Mouse (Mus musculus) lung, embryonic 14.5 days (tissue): ENCODE data around the gene Megf8. TPM values are rescaled to one million over a fixed set of nuclear protein-coding genes. Genes with fewer than 3 reads are reported as not detected.

Experiments used
- ATAC-seq: fragments of 200-750 bp; cut with Nextera tagmentation; 2 replicates; pipeline ENCODE4 v1.8.0; 2017; ENCODE audit warnings: mild to moderate bottlenecking, moderate TSS enrichment, moderate library complexity; ENCODE audit not compliant: insufficient read depth
- DNase-seq: peaks from one replicate; pipeline ENCODE4 v3.0.0-alpha.2; 2015
- H3K27ac ChIP-seq: fragments of 300-500 bp; sonication (generic); 2 replicates; pipeline ENCODE4 v1.5.1; 2014; ENCODE audit warnings: low read depth, mild to moderate bottlenecking, moderate library complexity
- H3K27me3 ChIP-seq: fragments of 300-500 bp; sonication (generic); 2 replicates; pipeline ENCODE4 v1.6.1; 2014; ENCODE audit warnings: low read length, control low read depth; ENCODE audit not compliant: insufficient read depth
- H3K36me3 ChIP-seq: fragments of 300-500 bp; sonication (generic); 2 replicates; pipeline ENCODE4 v1.6.1; 2014; ENCODE audit warnings: control low read depth; ENCODE audit not compliant: insufficient read depth
- H3K4me1 ChIP-seq: fragments of 300-500 bp; sonication (generic); 2 replicates; pipeline ENCODE4 v1.6.1; 2014; ENCODE audit warnings: antibody characterized with exemption, control low read depth; ENCODE audit not compliant: insufficient read depth
- H3K4me2 ChIP-seq: fragments of 300-500 bp; sonication (generic); 2 replicates; pipeline ENCODE4 v1.6.1; 2014; ENCODE audit warnings: mild to moderate bottlenecking
- H3K4me3 ChIP-seq: fragments of 300-500 bp; sonication (generic); 2 replicates; pipeline ENCODE4 v1.5.1; 2014; ENCODE audit warnings: low read depth, low read length
- H3K9ac ChIP-seq: fragments of 300-500 bp; sonication (generic); 2 replicates; pipeline ENCODE4 v1.6.1; 2014
- H3K9me3 ChIP-seq: fragments of 300-500 bp; sonication (generic); 2 replicates; pipeline ENCODE4 v1.6.1; 2016; ENCODE audit warnings: low read depth, low read length, control low read depth
- CTCF ChIP-seq: IDR thresholded peaks from 2 replicates; pipeline ENCODE4 v1.5.1; 2016; ENCODE audit warnings: antibody characterized with exemption, low read depth
- WGBS: fragments of 180-500 bp; shearing (Covaris S2); extraction: QIAGEN DNeasy Blood & Tissue Kit; methylation state at CpG from one replicate; pipeline ENCODE4 v1.1.7; 2014; 5-methylcytosine and 5-hydroxymethylcytosine counted together
- polyA plus RNA-seq: library from polyadenylated mRNA; unstranded; fragments of >200 nt; fragmentation: Nextera tagmentation; extraction: Ambion mirVana; gene quantifications from 2 replicates; pipeline ENCODE4 v1.2.1, GENCODE M21; 2014

The Megf8 gene
- polyA plus RNA-seq, 1 experiment from 2014 or later = 14.9 TPM

GRCm38 (mm10) chr7:25279861-25280791, 36.8 kb upstream of the Megf8 start:
- H3K27ac ChIP-seq = peak overlapping the region; percentile 99
- WGBS = 1% methylated on average over 6 of the region's 6 CpGs
- peak overlapping the region; percentile 71 for H3K9ac ChIP-seq
- H3K27me3 ChIP-seq = no peaks in the 10 kb centered on the region
- H3K4me2 ChIP-seq = peak overlapping the region; percentile 93
- H3K9me3 ChIP-seq = no peaks in the 10 kb centered on the region
- peak; percentile 11 for ATAC-seq
- peak; percentile 81 for DNase-seq
- H3K36me3 ChIP-seq = peaks cover 5% of the 10 kb centered on the region
- no peak for TF ChIP-seq CTCF
- H3K4me1 ChIP-seq = peaks cover 27% of the 10 kb centered on the region
- H3K4me3 ChIP-seq = peak overlapping the region; percentile 63

GRCm38 (mm10) chr7:25281166-25281733, 35.7 kb upstream of the Megf8 start:
- no peak for DNase-seq
- Histone ChIP-seq H3K9ac (peak overlapping the region; percentile 27; the same call in 1 of the 2 replicates), H3K27ac (peak overlapping the region; percentile 99), H3K4me3 (peak overlapping the region; percentile 76), H3K9me3 (no peaks in the 10 kb centered on the region), H3K4me2 (peak overlapping the region; percentile 93), H3K36me3 (peaks cover 16% of the 10 kb centered on the region), H3K27me3 (no peaks in the 10 kb centered on the region), H3K4me1 (peaks cover 27% of the 10 kb centered on the region)
- no peak; the same call in 1 of the 2 replicates for ATAC-seq
- no peak for TF ChIP-seq CTCF
- 10% methylated on average over 12 of the region's 12 CpGs for WGBS

GRCm38 (mm10) chr7:25281734-25282601, 35.0 kb upstream of the Megf8 start:
- WGBS = 1% methylated on average over 73 of the region's 108 CpGs

GRCm38 (mm10) chr7:25282731-25283211, 34.2 kb upstream of the Megf8 start:
- under 1% methylated on average over 31 of the region's 36 CpGs for WGBS
- Histone ChIP-seq H3K27ac (peak overlapping the region; percentile 99), H3K4me1 (peaks cover 27% of the 10 kb centered on the region), H3K27me3 (no peaks in the 10 kb centered on the region), H3K4me2 (peak overlapping the region; percentile 93), H3K36me3 (peaks cover 32% of the 10 kb centered on the region), H3K4me3 (peak overlapping the region; percentile 76), H3K9ac (peak overlapping the region; percentile 75), H3K9me3 (no peaks in the 10 kb centered on the region)
- peak; percentile 38 for TF ChIP-seq CTCF
- no peak for ATAC-seq
- peak; percentile 58 for DNase-seq

More at GRCm38 (mm10) chr7:25281734-25282601, 35.0 kb upstream of the Megf8 start:
- peak; percentile 74 for ATAC-seq
- Histone ChIP-seq H3K4me1 (peaks cover 27% of the 10 kb centered on the region), H3K9ac (peak overlapping the region; percentile 75), H3K36me3 (peaks cover 24% of the 10 kb centered on the region), H3K4me2 (peak overlapping the region; percentile 93), H3K27me3 (no peaks in the 10 kb centered on the region), H3K9me3 (no peaks in the 10 kb centered on the region), H3K27ac (peak overlapping the region; percentile 99), H3K4me3 (peak overlapping the region; percentile 76)
- DNase-seq = peak; percentile 97
- no peak for TF ChIP-seq CTCF

- ATAC-seq (no peak), DNase-seq (peak; percentile 40)
- H3K36me3 ChIP-seq = peaks cover 40% of the 10 kb centered on the region
- TF ChIP-seq CTCF = no peak
- H3K27ac ChIP-seq = peak overlapping the region; percentile 99
- H3K27me3 ChIP-seq = no peaks in the 10 kb centered on the region
- WGBS = 8% methylated on average over 5 of the region's 5 CpGs
- peak overlapping the region; percentile 75 for H3K9ac ChIP-seq
- H3K4me2 ChIP-seq = peak overlapping the region; percentile 93
- peak overlapping the region; percentile 76 for H3K4me3 ChIP-seq
- peaks cover 27% of the 10 kb centered on the region for H3K4me1 ChIP-seq
- H3K9me3 ChIP-seq = no peaks in the 10 kb centered on the region
Observed at GRCm38 (mm10) chr7:25283637-25284036, 33.3 kb upstream of the Megf8 start.

GRCm38 (mm10) chr7:25284171-25284570, 32.8 kb upstream of the Megf8 start:
- ATAC-seq = no peak
- Histone ChIP-seq H3K4me2 (peak overlapping the region; percentile 93), H3K4me1 (peaks cover 27% of the 10 kb centered on the region), H3K9ac (peak overlapping the region; percentile 75), H3K9me3 (no peaks in the 10 kb centered on the region), H3K27me3 (no peaks in the 10 kb centered on the region), H3K36me3 (peaks cover 46% of the 10 kb centered on the region), H3K4me3 (peak overlapping the region; percentile 76), H3K27ac (peak overlapping the region; percentile 26; the same call in 1 of the 2 replicates)
- no peak for TF ChIP-seq CTCF
- no peak for DNase-seq
- WGBS = 50% methylated on average over 2 of the region's 2 CpGs
